Mouse (Mus musculus): ENCODE measurements at regions not wholly inside any gene's neighbourhood (a gene's known extent, or its start where the extent isn't known, plus 50 kb on each side); places are given as distances from the start of the nearest gene placed in this dataset.
"Not testable (repeated sequence)": the region's sequence is repeated elsewhere in the genome, so short reads cannot be mapped to it uniquely, and the experiment has no call there.

DNA sequence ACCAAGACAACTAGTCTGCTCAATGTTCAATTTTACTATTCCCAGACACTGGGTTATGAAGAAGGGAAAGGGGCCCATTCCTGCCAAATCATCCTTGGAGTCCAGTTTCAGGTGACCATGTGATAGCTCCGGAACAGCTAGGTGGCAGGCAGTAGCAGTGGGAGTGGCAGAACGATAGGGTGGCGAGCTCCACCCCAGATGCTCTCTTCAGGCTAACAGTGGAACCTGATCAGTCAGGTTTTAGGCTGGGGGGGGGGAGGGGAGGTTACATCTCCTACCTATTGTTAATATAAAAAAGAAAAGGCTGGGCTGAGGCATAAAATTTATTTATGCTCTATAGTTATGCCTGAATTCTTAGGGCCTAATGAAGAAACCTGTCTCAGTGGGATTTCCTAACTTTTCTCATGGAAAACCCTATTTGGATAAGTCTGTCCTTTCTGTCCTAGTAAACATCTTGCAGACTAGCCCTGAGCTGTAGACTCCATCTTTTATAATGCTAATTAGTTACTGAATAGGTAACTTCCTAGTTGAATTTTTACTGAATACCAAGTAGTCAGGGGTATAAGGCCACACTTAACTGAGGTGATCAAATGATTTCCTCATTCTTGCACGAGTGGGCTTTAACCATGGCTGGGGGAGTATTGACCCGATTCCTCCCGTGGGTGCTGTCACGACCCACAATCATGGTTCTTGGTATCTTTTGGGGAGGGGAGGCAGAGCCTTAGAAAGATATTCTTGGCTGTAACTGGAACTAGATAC lies 223.2 kb upstream of the Ell2 start:
- in situ Hi-C loops (cut with MboI, MseI) = not testable (repeated sequence)

DNA sequence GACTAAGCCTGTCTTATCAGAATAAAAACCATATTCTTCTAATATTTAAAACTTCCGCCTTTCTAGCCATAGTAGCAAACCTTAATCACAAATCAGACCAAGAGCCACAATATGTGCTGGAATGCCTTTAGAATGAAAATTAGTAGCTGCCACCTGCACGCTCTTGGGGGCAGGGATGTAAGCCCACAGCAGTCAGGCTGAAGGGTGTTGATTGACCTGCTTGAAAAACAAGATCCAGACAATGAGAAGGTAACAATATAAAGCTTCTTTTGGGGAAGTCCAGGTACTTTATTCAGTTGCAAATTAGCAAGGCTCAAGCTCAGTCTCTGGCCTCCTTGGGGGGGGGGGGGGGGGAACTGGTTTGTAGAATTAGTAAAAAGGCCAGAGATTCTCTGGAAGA lies 222.3 kb upstream of the Ell2 start:
- in situ Hi-C loops (cut with MboI, MseI) = not testable (repeated sequence)

DNA sequence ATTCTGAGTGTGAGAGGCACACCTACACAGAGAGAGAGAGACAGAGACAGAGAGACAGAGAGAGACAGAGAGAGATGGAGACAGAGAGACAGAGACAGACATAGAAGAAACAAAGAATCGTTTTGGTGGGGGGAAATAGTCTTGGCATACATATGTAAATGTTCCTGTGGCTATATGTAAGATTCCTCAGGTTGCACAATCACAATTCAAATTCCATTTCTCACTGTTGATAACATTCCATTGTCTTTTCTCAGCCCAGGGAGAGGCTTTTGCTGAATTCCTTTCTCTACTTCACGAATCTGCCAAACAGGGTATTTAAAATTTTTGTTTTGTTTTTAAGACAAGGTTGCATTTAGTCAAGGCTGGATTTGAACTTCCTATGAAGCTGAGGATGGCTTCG lies 205.0 kb upstream of the Ell2 start:
- in situ Hi-C loops (cut with MboI, MseI) = no loop called here

DNA sequence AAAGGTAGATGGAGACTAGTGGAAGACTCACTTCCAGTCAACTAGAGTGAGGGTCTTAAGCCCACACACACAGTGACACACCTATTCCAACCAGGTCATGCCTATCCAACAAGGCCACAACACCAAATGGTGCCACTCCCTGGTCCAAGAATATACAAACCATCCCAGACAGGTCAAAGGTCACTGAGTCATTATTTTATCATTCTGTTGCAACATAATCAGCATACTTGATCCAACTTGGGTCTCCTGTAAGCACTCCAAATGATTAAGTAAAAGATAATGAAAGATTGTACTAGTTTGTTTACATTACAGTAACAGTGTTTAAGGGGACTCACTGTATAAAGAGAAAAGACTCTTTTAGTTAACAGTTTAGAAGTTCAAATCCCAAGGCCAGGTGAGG lies 203.2 kb upstream of the Ell2 start:
- in situ Hi-C loops (cut with MboI, MseI) = no loop called here

DNA sequence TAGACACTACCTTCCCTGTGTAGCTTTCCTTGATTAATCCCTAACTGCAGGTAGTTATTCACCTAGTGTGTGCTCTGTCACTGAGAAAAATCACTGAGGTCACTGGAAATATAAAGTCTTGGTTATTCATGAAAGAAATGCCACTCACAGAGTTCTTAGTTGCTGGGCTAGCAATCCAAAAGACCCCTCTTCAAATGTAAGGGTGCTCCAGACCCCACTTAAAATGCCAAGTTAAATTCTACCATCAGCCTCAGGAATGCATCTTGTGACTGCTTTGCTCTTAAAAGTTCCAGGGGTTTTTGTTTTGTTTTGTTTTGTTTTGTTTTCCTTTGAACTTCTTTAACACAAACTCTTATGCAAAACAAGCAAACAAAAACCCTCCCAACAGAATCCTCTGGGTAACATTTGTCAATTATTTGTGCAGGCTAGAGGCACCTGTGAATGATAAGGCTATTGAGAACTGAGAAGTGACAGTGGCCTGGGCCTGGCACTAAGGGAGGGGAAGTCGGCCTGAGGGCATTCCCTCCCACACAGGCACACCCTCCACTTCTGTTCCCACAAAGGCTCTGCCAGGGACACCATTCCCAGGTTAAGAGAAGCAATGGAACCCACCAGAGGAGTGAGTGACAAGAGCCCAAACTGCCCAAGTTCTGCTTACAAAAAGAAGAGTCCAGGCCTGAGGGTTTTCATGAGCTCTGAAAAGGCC lies 192.1 kb upstream of the Ell2 start:
- in situ Hi-C loops (cut with MboI, MseI) = no loop called here

DNA sequence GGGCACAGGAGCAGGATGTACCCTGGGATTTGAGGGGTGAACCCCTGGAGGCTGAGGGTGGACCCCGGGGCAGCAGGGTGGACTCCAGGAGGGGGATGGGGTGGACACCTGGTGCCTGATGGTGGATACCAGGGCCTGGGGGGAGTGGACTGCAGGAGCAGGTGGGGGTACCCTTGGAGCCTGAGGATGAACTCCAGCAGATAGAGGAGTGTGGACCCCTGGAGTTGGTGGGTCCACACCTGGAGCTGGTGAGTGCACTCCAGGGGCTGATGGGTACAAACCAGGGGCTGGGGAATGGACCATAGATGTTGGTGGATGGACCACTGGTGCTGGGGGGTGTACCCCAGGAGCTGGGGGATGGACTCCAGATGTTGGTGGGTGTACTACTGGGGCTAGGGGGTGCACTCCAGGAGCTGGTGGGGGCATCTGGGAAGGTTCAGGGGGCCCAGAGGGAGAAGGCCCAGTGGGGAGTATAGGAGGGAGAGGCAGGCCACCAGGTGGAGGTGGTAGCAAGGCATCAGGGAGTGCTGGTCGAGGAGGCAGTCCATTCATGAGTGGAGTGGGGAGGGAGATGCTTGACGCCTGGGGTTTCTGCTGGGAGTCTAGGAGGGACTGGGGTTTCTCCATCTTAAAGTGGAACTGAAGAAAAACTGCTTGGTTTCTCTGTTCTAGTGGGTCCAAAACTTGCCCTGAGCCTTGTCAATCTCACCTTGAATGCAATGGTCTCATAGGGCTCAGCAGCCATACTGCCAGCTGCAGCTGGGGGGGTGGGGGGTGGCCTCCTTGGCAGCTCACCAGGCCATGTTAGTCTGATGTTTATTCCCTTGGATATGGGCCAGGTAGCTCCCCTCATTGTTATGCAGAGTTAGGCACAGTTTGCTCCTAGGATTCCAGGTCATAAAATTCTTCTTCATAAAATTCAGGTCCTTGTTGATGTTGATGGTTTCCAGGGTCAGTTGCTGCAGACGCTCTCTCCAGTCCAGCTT lies 183.0 kb upstream of the Ell2 start:
- in situ Hi-C loops (cut with MboI, MseI) = no loop called here

DNA sequence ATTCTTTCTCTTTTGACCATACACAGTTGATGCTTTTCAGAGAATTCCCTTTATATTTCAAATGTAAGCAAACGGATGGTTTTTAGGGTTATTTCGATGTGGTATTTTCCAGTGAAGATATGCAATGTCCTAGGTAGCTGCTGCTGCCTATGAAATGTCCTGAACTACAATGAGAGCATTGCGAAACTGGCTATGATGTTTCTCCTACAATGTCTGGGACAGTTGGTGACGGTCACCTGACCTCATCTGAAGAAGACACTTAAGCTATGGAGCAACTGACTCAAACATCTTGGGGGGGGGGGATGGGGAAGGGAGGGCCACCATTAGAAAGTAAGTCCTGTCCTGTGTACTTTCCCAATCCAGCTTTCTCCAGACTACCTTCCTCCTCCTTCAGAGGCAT lies 182.1 kb upstream of the Ell2 start:
- in situ Hi-C loops (cut with MboI, MseI) = no loop called here

DNA sequence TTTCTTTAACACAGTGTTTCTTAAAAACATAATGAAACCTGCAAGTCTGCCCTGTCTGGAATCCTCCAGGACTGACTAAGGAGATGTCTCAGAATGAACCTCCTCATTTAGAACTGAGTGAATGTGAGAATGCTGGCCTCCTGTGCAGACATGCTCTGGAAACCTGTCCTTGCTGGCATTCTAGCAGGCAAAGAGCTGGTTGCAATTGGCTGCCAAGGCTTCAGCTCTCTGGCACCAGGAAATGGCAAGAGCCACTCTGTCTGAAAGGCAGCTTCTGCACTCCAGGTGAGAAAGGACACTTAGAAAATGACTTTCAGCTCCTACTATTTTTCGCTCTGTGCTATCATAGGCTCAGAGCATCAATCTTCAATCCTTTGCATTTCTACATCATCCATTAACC lies 175.0 kb upstream of the Ell2 start:
- in situ Hi-C loops (cut with MboI, MseI) = no loop called here

DNA sequence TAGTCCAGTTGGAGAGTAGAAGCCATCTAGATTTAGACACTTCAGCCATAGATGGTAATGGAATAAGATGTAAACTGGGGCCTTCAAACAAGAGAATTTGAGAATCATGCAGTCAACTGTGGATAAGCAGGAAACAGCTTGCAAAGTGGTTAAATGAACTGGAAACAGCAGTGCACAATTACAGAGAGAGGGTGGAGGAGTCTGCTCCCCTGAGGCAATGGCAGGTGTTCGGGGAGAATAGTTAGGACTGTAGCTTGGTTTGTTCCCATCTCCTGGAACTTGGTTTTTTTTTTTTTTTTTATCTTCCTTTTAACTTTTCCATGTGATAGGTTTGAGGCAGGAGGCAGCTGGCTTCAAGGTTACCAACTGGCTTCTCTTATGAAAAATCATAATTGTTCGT lies 165.1 kb upstream of the Ell2 start:
- in situ Hi-C loops (cut with MboI, MseI) = no loop called here

DNA sequence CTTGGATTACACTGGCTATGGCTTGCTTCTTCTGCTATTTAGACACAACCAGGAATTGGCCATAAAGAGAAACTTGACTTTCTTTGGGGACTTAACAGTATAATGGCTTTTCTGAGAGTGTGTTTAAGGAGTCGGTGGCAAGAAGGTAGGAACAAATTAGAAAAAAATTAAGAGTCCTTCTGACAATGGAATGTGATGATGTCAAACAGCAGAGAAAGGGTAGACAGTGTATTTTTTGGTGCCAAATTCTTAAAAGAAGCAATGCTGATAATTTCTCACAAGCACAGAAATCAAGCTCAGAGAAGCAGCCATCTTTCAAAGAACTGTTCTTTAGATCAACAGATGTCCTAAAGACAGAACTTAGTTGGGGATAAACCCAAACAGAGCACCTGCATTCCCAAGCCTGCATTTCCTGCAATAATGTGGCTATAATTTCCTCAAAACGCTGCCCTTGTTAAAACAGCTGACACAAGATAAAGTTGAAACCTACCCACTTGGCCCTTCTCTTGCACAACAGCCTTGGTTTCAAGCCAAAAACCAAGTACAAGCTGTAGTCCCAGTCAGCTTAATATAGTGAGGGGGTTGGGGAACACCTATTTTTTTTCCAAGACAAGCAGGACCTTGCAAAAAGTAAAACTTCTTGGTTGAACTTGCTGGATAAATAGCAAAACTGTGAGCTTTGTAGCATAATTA lies 164.2 kb upstream of the Ell2 start:
- in situ Hi-C loops (cut with MboI, MseI) = no loop called here

DNA sequence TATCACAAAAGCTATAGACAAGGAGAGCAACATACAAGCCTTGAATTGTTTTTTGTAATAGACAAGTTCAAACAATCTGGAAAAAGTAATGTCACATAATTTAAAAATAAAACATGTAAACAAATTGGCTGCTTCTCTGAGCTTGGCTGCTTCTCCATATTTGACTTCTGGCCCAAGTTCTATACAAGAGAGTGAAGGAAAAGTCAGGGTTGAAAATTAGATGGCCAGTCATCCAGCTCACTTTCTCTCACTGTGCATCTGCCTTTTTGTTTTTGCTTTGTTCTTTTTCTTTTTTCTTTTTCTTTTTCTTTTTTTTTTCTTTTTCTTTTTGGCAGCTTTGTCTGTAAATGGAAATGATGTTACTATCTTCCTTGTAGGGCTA lies 163.6 kb upstream of the Ell2 start:
- in situ Hi-C loops (cut with MboI, MseI) = no loop called here

DNA sequence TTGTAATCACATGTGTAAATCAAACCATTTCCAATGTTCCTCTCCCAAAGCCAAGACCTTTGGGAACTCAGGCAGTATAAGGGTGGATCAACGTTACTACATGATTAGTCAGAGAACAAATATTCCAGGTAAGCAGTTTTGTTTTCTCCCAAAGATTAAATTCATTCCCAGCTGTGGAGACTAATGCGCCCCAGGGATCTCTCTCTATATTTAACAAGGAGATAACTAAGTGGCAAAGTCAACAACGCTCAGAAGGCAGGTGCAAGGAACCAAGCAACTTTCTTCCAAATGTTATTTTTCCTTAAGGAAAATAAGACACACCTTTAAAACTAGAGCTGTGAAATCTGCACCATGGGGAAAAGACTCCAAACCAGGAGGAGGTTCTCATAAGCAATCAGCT lies 163.0 kb upstream of the Ell2 start:
- in situ Hi-C loops (cut with MboI, MseI) = no loop called here

DNA sequence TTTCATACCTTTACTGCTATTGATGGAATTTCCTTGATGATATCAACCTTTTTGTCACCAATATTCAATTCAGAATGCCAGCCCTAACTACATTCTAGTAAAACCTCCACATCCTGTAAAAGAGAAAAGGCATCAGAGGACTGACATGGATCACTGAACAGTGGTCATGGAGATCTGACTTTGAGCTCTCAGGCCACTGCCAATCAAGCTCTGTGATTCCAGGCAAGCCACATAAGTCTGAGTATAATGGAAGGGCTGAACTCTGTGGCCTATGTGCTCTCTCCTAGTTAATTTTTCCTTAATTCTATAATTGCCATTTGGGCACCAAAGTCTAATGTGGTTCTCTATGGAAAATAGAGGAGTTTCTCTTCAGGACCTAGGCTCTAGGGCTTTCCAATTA lies 161.8 kb upstream of the Ell2 start:
- in situ Hi-C loops (cut with MboI, MseI) = no loop called here

DNA sequence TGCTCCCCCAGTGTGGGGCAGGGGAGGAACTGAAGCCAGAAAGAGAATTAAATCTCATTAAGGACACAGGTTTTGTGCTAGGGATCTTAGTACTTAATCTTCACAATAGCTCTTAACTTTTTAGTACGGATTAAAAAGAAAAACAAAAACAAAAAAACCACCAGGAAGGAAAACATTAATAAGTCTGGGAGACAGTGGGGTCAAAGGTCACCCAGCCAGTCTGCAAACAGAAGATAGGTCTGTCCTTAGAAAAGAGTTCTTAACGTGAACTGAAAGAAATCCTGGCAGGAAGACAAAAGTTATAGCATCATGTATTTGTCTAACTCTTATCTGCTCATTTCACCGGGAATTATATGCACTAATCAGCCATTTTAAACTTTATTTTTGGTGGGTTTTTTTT lies 158.8 kb upstream of the Ell2 start:
- in situ Hi-C loops (cut with MboI, MseI) = no loop called here

DNA sequence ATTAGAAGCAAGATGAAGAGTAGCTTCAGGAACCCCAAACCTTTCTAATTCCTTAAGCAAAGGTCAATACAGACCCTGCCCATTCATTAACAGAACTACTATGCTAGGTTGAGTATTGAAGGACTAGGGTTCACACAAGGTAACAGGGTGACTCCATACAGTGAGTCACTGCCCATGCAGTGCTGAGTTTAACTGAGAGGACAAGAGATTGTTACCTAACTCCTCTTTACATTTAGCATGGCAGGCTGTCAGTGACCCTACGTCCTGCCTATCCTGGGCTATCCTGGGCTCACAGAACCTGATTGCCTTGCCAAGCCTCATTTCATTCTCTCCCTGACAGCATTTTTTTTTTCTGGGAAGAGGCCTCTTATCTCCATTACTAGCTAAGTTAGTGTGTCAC lies 127.6 kb upstream of the Ell2 start:
- in situ Hi-C loops (cut with MboI, MseI) = no loop called here

DNA sequence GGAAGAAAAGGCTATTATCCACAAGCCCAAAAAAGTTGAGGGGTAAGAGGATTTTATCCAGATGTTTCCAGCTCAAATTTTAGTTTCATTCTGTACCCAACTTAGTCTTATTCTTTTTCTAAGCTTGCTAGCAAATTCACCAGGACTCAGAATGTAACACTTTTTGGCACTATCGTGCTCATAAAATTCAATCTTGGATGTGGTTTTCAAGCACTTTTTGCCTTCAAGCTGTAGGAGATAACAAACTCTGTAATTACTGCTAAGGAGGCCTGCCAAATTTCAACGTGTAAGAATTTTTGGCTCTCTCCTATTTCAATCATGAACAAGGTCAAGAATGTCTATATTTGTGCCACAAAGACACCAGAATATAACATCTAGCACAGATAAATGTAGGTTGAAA lies 115.7 kb upstream of the Ell2 start:
- in situ Hi-C loops (cut with MboI, MseI) = no loop called here

DNA sequence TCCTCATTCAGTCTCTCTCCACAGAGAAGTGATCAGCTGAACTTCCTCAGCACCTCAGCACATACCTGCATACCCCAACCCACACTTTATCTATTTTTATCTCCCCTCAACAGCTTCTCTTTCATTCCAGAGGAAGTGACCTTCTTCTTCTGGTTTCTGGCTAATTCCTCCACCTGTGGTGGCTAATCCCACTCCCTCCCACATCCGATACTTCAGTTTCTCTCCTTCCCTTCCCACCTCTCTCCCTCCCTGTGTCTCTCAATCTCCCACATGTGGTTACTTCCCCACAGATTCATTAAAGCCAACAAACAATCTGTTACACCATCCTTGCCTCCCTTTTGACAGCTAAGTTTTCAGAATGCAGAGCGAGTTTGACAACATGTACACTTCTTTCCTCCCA lies 109.7 kb upstream of the Ell2 start:
- in situ Hi-C loops (cut with MboI, MseI) = no loop called here

DNA sequence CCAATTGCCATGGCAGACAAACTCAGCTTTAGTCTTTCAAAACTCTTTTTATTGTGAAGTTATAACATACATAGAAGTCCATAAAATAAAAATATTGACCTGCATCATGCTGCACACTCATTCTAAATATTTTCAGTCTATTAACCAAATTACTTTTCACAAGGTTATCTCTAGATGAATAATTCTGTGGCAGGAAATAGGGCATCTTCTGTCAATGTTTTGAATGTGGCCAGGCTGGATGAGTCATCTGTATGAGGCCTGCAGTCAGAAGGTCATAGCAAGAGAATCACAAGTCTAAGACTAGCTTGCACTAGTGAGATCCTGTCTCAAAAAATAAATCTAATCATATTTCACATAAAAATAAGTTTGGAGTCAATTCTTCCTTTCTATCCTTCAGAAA lies 108.4 kb upstream of the Ell2 start:
- in situ Hi-C loops (cut with MboI, MseI) = no loop called here

DNA sequence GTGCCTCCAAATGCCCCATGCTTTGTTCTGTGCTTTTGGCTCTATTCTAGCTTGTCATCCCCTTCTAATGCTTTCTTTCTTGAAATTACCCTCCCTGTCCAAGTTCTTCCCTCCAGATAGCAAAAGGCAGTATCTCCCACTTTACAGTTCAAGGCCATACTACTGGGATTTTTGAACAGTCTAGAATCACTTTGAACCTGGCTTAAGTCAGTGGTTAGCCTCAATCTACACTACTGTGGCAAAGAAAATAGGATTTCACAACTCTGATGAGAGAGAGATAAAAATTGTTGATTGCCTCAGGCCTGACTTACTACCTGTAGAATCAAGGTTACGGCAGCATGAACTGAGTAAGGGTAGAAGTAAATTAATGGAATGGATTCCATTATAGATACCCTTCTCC lies 107.9 kb upstream of the Ell2 start:
- in situ Hi-C loops (cut with MboI, MseI) = no loop called here

DNA sequence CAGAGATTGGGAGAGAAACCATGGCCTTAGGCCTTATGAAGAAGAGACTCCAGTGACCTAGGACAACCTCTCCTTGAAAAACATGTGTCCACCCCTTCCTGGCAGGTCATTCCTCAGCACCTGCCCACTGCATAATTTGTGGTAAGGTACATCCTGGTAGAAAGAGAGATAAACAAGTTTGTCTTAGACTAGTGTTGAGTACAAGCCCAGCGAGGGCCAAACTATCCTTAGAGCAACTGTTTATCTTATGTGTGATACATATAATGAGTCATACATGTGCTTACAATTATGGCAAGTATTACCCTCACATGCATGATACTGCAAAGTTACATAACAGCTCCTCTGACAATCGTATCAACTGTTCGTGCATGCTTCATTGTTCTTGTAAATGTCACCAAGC lies 83.3 kb upstream of the Ell2 start:
- in situ Hi-C loops (cut with MboI, MseI) = no loop called here

DNA sequence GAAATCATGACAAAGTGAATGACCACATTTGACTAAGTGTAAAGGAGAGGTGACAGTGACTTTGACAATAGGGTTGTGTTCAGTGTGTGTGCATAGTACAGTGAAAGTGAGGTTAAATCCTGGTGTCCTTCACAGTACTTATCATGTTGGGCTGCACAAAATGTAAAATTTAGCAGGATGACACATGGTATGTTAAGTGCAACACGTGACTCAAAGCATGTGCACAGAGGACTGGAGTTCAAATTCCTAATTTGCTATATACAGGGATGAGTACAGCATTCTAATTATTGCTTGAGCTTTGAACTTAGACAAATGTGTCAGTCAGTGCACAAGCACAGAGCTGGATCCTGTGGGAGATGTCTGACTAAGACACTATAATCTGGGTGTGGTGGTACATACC lies 79.2 kb upstream of the Ell2 start:
- in situ Hi-C loops (cut with MboI, MseI) = no loop called here

DNA sequence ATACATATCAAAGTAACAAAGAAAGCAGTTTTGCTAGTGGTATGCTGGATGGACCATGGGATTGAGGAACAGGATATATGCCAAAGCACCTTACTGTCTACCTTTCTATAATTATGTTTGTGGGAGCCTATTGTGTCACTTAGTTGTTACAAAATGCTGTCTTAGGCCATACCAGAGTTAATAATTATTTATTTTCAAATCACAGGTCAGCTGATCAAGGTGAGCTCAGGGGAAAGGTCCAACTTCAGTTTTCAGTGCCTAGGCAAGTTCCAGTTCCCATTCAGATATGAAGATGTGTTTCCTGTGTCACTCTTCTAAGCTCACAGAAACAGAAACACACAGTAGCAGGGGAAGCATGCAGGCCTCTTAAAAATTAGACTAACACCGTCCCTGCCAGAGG lies 75.5 kb upstream of the Ell2 start:
- in situ Hi-C loops (cut with MboI, MseI) = no loop called here

Data from T-helper 17 cell (primary cell).